Mouse (Mus musculus): ENCODE data around the gene Cadm3. TPM values are rescaled to one million over a fixed set of nuclear protein-coding genes. Genes with fewer than 3 reads are reported as not detected.
"Not testable (repeated sequence)": the region's sequence is repeated elsewhere in the genome, so short reads cannot be mapped to it uniquely, and the experiment has no call there.

Gene Cadm3
- polyA plus RNA-seq, 1 experiment from 2014 or later, result 19.4 TPM

DNA sequence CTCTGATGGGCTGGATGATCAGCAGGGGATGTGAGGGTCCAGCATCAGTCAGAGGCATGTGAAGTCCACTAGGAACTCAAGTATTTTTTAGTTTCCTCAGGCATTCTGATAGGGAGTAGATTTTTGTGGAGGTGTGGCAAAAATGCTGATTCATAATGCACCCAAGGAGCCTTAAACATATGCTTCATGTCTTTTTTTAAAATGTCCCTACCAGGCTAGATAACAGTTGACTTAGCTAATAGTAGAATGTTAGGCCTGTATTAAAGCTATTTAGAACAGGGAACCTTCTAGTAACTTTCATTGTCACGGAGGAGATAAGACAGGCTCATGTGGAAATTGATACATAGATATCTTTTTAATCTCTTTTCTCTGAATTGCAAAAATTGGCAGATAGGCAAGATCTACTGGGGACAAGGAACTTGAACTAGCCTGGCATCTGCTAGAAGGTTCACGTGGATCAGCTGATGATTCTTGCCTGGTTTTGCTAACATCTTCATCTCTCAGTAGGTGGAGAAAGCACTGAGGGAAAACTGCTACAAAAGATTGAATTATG is 49.5 kb downstream of the Cadm3 start:
- H3K36me3 ChIP-seq (ENCODE audit: control insufficient read depth, insufficient read depth, low read length), result no peaks in the 10 kb centered on the region
- H3K27me3 ChIP-seq (ENCODE audit: control insufficient read depth, insufficient read depth, low read length), result no peaks in the 10 kb centered on the region
- no peak overlapping the region for H3K4me2 ChIP-seq
- no peak overlapping the region for H3K27ac ChIP-seq (ENCODE audit: low read depth, low read length)
- DNase-seq (ENCODE audit: low spot score, missing footprints) (no peak), ATAC-seq (ENCODE audit: low FRiP score) (no peak)
- no peaks in the 10 kb centered on the region for H3K4me1 ChIP-seq (ENCODE audit: control insufficient read depth, insufficient read depth, low read length)
- WGBS, result 87% methylated on average over 2 of the region's 2 CpGs
- H3K4me3 ChIP-seq (ENCODE audit: low read depth, low read length), result no peak overlapping the region
- H3K9ac ChIP-seq (ENCODE audit: low read length), result no peak overlapping the region
- H3K9me3 ChIP-seq (ENCODE audit: control insufficient read depth, low read length), result no peaks in the 10 kb centered on the region

GRCm38 (mm10) chr1:173315725-173316124 is 51.8 kb downstream of the Cadm3 start:
- Histone ChIP-seq H3K27me3 (ENCODE audit: control insufficient read depth, insufficient read depth, low read length) (no peaks in the 10 kb centered on the region), H3K9ac (ENCODE audit: low read length) (no peak overlapping the region), H3K9me3 (ENCODE audit: control insufficient read depth, low read length) (no peaks in the 10 kb centered on the region), H3K4me3 (ENCODE audit: low read depth, low read length) (no peak overlapping the region), H3K4me2 (no peak overlapping the region), H3K27ac (ENCODE audit: low read depth, low read length) (no peak overlapping the region), H3K36me3 (ENCODE audit: control insufficient read depth, insufficient read depth, low read length) (no peaks in the 10 kb centered on the region), H3K4me1 (ENCODE audit: control insufficient read depth, insufficient read depth, low read length) (no peaks in the 10 kb centered on the region)
- 92% methylated on average over 3 of the region's 3 CpGs for WGBS
- DNase-seq (ENCODE audit: low spot score, missing footprints), result no peak
- no peak for ATAC-seq (ENCODE audit: low FRiP score)

DNA sequence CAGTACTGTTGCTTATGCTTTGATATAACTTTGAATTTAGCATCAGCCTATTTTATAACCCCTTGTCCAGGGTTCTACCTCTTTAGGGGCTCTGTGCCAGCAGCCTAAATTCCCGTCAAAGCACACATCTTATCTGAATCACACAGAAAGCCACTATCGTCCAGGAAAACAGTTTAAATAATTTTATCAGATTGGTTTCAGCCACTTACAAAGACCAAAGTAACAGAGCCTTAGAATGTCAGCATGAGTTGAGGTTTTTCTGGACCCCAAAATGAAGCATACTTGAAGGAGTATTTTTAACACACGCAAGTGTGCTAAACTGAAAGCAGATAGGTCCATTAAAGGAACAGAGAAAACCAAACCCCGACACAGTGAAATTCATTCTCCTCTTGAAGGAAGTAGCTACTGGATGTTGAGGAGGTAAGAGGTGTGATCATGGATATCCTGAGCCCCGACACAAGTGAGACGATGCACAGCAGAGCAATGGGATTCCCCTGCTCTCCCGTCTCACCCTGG is 53.9 kb downstream of the Cadm3 start:
- H3K36me3 ChIP-seq (ENCODE audit: control insufficient read depth, insufficient read depth, low read length); H3K4me2 ChIP-seq; H3K4me3 ChIP-seq (ENCODE audit: low read depth, low read length); DNase-seq (ENCODE audit: low spot score, missing footprints); ATAC-seq (ENCODE audit: low FRiP score); H3K27ac ChIP-seq (ENCODE audit: low read depth, low read length); H3K4me1 ChIP-seq (ENCODE audit: control insufficient read depth, insufficient read depth, low read length); H3K27me3 ChIP-seq (ENCODE audit: control insufficient read depth, insufficient read depth, low read length); H3K9me3 ChIP-seq (ENCODE audit: control insufficient read depth, low read length); H3K9ac ChIP-seq (ENCODE audit: low read length): not testable (repeated sequence)
- 91% methylated on average over 7 of the region's 7 CpGs for WGBS

DNA sequence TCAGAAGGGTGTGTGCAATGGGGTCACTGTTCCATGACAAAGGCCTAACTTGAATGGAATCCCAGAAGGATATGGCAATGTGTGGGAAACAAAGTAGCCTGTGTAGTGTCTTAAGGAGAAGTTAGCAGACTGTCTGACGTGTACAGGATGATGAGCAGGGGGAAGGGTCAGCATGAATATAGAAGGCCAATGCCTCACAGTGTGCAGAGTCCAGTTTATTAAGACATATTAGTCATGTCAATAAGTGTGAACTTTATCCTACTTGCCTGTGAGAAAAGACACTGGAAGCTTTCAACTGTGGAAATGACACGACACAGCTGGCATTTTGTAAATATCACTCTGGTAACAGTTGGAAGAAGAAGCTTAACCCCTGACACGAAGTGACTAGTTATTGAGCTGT is 64.7 kb downstream of the Cadm3 start:
- not testable (repeated sequence) for H3K9ac ChIP-seq (ENCODE audit: low read length); H3K4me3 ChIP-seq (ENCODE audit: low read depth, low read length); H3K27ac ChIP-seq (ENCODE audit: low read depth, low read length); DNase-seq (ENCODE audit: low spot score, missing footprints); H3K9me3 ChIP-seq (ENCODE audit: control insufficient read depth, low read length); H3K4me1 ChIP-seq (ENCODE audit: control insufficient read depth, insufficient read depth, low read length); H3K4me2 ChIP-seq; H3K36me3 ChIP-seq (ENCODE audit: control insufficient read depth, insufficient read depth, low read length); H3K27me3 ChIP-seq (ENCODE audit: control insufficient read depth, insufficient read depth, low read length); ATAC-seq (ENCODE audit: low FRiP score)
- 55% methylated on average over 3 of the region's 3 CpGs for WGBS

Other genes with a start within 250 kb of the Cadm3 start
- gene Olfr1408, start 230.3 kb downstream of the Cadm3 start, polyA plus RNA-seq (2014; fragmentation: Nextera tagmentation; extraction: Ambion mirVana), result not detected in 2 replicates
- gene Olfr1406, start 177.1 kb downstream of the Cadm3 start, polyA plus RNA-seq (2014; fragmentation: Nextera tagmentation; extraction: Ambion mirVana), result not detected in 2 replicates
- not detected in 2 replicates for gene Olfr218, start 169.9 kb downstream of the Cadm3 start, polyA plus RNA-seq (2014; fragmentation: Nextera tagmentation; extraction: Ambion mirVana)
- not detected in 2 replicates for gene Olfr1404, start 155.3 kb downstream of the Cadm3 start, polyA plus RNA-seq (2014; fragmentation: Nextera tagmentation; extraction: Ambion mirVana)
- not detected in 2 replicates for gene Fcer1a, start 140.5 kb downstream of the Cadm3 start, polyA plus RNA-seq (2014; fragmentation: Nextera tagmentation; extraction: Ambion mirVana)
- not detected in 2 replicates for gene Olfr418, start 101.7 kb downstream of the Cadm3 start, polyA plus RNA-seq (2014; fragmentation: Nextera tagmentation; extraction: Ambion mirVana)
- gene Mptx2, start 89.9 kb downstream of the Cadm3 start, polyA plus RNA-seq (2014; fragmentation: Nextera tagmentation; extraction: Ambion mirVana), result not detected in 2 replicates
- 3.5 and 5.4 TPM in 2 replicates for gene Ackr1, start 33.9 kb downstream of the Cadm3 start, polyA plus RNA-seq (2014; fragmentation: Nextera tagmentation; extraction: Ambion mirVana)
- 4.1 and 6.6 TPM in 2 replicates for gene Aim2, start 16.8 kb downstream of the Cadm3 start, polyA plus RNA-seq (2014; fragmentation: Nextera tagmentation; extraction: Ambion mirVana)
- gene Ifi206, start 123.3 kb upstream of the Cadm3 start, polyA plus RNA-seq (2014; fragmentation: Nextera tagmentation; extraction: Ambion mirVana), result not detected in 2 replicates
- not detected in 2 replicates for gene Ifi214, start 168.3 kb upstream of the Cadm3 start, polyA plus RNA-seq (2014; fragmentation: Nextera tagmentation; extraction: Ambion mirVana)
- not detected in 2 replicates for gene Ifi213, start 231.6 kb upstream of the Cadm3 start, polyA plus RNA-seq (2014; fragmentation: Nextera tagmentation; extraction: Ambion mirVana)